Comparison of ENCODE assay signal across 9 mouse cellular contexts in genomic region chr3:97879222-97879621, GRCm38 (mm10). TPM values are rescaled to one million over a fixed set of nuclear protein-coding genes. Genes with fewer than 3 reads are reported as not detected.
DNase-seq lines count a peak whose midpoint lies in the region; TF ChIP-seq lines count a peak whose summit lies in the region.
"Had no signal": no experiment of that assay in that cellular context is flagged by ENCODE, and none has a peak within 500 bp of the region (broad histone marks: within the 10 kb centered on the region; RNA-seq: fewer than 3 reads in every experiment).

No protein-coding gene starts in this region.

- peaks cover 0 to 11% of the 10 kb centered on the region in 2 experiments; a peak in 3 of 4 replicates for H3K4me1 ChIP-seq in ES-E14 (ENCODE audit: control insufficient read depth in 2 of 2, insufficient read depth in 2 of 2, low read length in 2 of 2, poor library complexity in 1 of 2)

- H3K36me3 ChIP-seq in ES-E14 (ENCODE audit: control insufficient read depth, insufficient read depth, low read length, poor library complexity, severe bottlenecking), result no peaks in the 10 kb centered on the region
- H3K36me3 ChIP-seq: heart, embryonic 13.5 days had no signal

- peak; percentile 88 to 91 for DNase-seq in B cell, adult 2 months
- DNase-seq in ES-E14 (ENCODE audit: low read depth, low spot score), result peak; percentile 65
- peak; percentile 58 to 73 for DNase-seq in cerebellum, adult 18-20 months
- DNase-seq in gastrocnemius, postnatal 14 days, result peak; percentile 81
- DNase-seq in layer of hippocampus, adult 18-20 months (ENCODE audit: low spot score in 2 of 2), result peak; percentile 56 to 87
- DNase-seq in lung, postnatal 14 days, result peak; percentile 88
- DNase-seq in skeletal muscle tissue, adult 2 months (ENCODE audit: low read depth, low spot score), result peak; percentile 68
- peak; percentile 58 for DNase-seq in yolk sac, embryonic 10.5 days (ENCODE audit: low spot score)

- in situ Hi-C loops in ES-E14 (cut with MboI; ENCODE audit: low sequenced_read_pairs in 2 of 2, unreplicated experiment in 2 of 2), result no loop called here

- intact Hi-C loops in gastrocnemius, postnatal 14 days (cut with DNase I; ENCODE audit: low total_unique reads), result loop anchor here (5.0 to 10.0 kb wide), 2 partner anchors 104 to 197 kb away; no protein-coding TSS in a partner anchor

- no peak overlapping the region for H3K9ac ChIP-seq in ES-E14 (ENCODE audit: insufficient read depth, low read depth, low read length, poor library complexity, severe bottlenecking)
- H3K9ac ChIP-seq: heart, embryonic 13.5 days had no signal

- no peaks in the 10 kb centered on the region for H3K9me3 ChIP-seq in ES-E14 (ENCODE audit: control insufficient read depth, insufficient read depth, low read depth, low read length)
- H3K9me3 ChIP-seq: heart, embryonic 13.5 days had no signal

- H3K4me3 ChIP-seq in ES-E14 (ENCODE audit: insufficient read depth in 1 of 2, low read depth in 1 of 2, low read length in 2 of 2, poor library complexity in 1 of 2, severe bottlenecking in 1 of 2), result no peak overlapping the region
- H3K4me3 ChIP-seq: heart, embryonic 13.5 days had no signal

- no peak overlapping the region for H3K27ac ChIP-seq in ES-E14 (ENCODE audit: insufficient read depth, low read depth, low read length, poor library complexity, severe bottlenecking)
- H3K27ac ChIP-seq: heart, embryonic 13.5 days had no signal

TF ChIP-seq in ES-E14, 5 proteins besides CTCF, POLR2A, EP300 and RAD21:
- TF ChIP-seq HCFC1 (IDR thresholded peaks at IDR 0.05; ENCODE audit: borderline replicate concordance, insufficient read depth, low read length), result no peak
- peak; percentile 72 for TF ChIP-seq ZC3H11A (IDR thresholded peaks at IDR 0.05; ENCODE audit: borderline replicate concordance, low read depth, low read length)
- no peak for TF ChIP-seq MAFK (IDR thresholded peaks at IDR 0.05; ENCODE audit: insufficient read depth, low read depth, low read length)
- TF ChIP-seq ZNF384 (IDR thresholded peaks at IDR 0.05; ENCODE audit: low read depth, low read length), result no peak
- no peak for TF ChIP-seq CHD2 (IDR thresholded peaks at IDR 0.05; ENCODE audit: low read depth, low read length)

RNA-seq across cellular contexts. Expression of gene Pde4dip, which starts 9.3 kb away (rescaled TPM):
- 10.0 and 12.0 TPM in 2 replicates for total RNA-seq in ES-E14 (2012; rRNA removed)
- 1,000 to 10,000 TPM; 1,779 to 1,961 TPM for total RNA-seq in gastrocnemius, postnatal 14 days (2021)
- 100 to 1,000 TPM; 228 to 229 TPM for total RNA-seq in layer of hippocampus, adult 18-20 months (2021)

RNA-seq across cellular contexts. Expression of gene Sec22b, which starts 21.8 kb away (rescaled TPM):
- total RNA-seq in ES-E14 (2012; rRNA removed), result 29.1 and 44.4 TPM in 2 replicates
- 10 to 100 TPM; 30.6 to 31.4 TPM for total RNA-seq in gastrocnemius, postnatal 14 days (2021)
- 10 to 100 TPM; 77.2 to 80.5 TPM for total RNA-seq in layer of hippocampus, adult 18-20 months (2021)

Comparison
In these comparisons a context has a peak if more than half of its experiments do, and no peak if none do; other contexts are left out.
1. RNA of gene Pde4dip, which starts 9.3 kb away (total RNA-seq): 1,779 to 1,961 TPM in gastrocnemius, postnatal 14 days and 228 to 229 TPM in layer of hippocampus, adult 18-20 months; 10.0 to 12.0 TPM in ES-E14; every median in the first group is over 10 times any median in the second.
2. Peak in every context shown above with its lines, with median percentiles within 50 percentile points of each other: DNase-seq.